Mouse (Mus musculus) lung, postnatal 0 days (tissue): ENCODE results near the gene Camk2b.

Experiments used
- CTCF ChIP-seq: IDR thresholded peaks from 2 replicates; pipeline ENCODE4 v1.5.1; 2016; ENCODE audit warnings: antibody characterized with exemption, mild to moderate bottlenecking
- EP300 ChIP-seq: IDR thresholded peaks from 2 replicates; pipeline ENCODE4 v1.6.1; 2016; ENCODE audit warnings: antibody characterized with exemption, mild to moderate bottlenecking, control low read depth

DNA sequence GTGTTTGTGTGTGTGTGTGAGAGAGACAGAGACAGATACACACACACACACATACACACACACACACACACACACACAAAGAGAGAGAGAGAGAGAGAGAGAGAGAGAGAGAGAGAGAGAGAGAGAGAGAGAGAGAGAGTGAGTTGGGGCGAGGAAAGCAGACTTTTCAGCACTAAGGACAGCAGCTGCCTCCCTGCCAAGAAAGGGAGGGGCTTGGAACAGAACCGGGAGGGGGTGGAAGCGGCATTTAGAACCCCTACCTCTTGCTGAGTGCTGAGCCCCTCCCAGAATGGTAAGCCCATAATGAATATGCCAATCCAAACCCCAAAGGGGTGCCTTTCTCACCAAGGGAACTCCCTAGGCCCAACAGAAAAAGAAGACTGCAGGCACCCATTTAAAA lies 49.8 kb downstream of the Camk2b start:
- TF ChIP-seq CTCF = no peak
- TF ChIP-seq EP300 = no peak
